Mouse (Mus musculus) erythroblast, embryonic 14.5 days (primary cell): ENCODE measurements around the gene Cnnm2.

Experiments used
- GATA1 ChIP-seq: IDR thresholded peaks from 2 replicates; pipeline ENCODE4 v1.6.1; 2012; ENCODE audit warnings: low read length, inconsistent platforms, mixed read lengths
- TAL1 ChIP-seq: IDR thresholded peaks from 3 replicates; pipeline ENCODE4 v1.6.1; 2012; ENCODE audit warnings: low read length, inconsistent platforms, mixed read lengths

DNA sequence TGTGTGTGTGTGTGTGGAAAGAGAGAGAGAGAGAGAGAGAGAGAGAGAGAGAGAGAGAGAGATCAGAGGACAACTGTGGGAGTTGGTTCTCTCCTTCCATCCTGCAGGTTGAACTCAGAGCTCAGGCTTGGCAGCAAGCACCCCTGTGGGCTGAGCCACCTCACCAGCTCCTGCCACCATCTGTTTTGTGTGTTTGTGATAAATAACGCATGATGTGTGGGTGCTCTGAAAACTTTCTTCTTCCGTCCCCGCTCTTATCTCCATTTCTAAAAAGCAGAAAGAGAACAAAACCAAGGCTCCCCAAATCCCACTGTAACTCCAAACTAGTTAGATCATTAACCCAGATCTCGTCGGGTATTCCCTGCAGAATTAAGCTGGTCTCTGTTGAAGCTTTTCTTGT is 4.7 kb downstream of the Cnnm2 start:
- no peak for TF ChIP-seq GATA1
- TF ChIP-seq TAL1: no peak
